Mouse (Mus musculus) heart, postnatal 0 days (tissue): ENCODE results near the gene Lhfpl2.

Source experiments
- CTCF ChIP-seq: IDR thresholded peaks from 2 replicates; pipeline ENCODE4 v1.5.1; 2016; ENCODE audit warnings: antibody characterized with exemption, control low read depth, low read depth
- EP300 ChIP-seq: IDR thresholded peaks from 2 replicates; pipeline ENCODE4 v1.6.1; 2016; ENCODE audit warnings: antibody characterized with exemption, low read depth

- TF ChIP-seq CTCF (no peak), EP300 (no peak)
Measured at GRCm38 (mm10) chr13:94184726-94185456, 127.3 kb downstream of the Lhfpl2 start.
